Mouse (Mus musculus) neural tube, embryonic 15.5 days (tissue): ENCODE results near the gene Gm29797. TPM values are rescaled to one million over a fixed set of nuclear protein-coding genes. Genes with fewer than 3 reads are reported as not detected.

ENCODE experiments used
- ATAC-seq: fragments of 200-750 bp; cut with Nextera tagmentation; 2 replicates; pipeline ENCODE4 v1.8.0; 2017; ENCODE audit warnings: mild to moderate bottlenecking, moderate TSS enrichment, moderate library complexity; ENCODE audit not compliant: low FRiP score
- H3K27ac ChIP-seq: fragments of 300-500 bp; sonication (generic); replicated peaks from 2 replicates; pipeline ENCODE4 v1.5.1; 2015; ENCODE audit warnings: mild to moderate bottlenecking, inconsistent platforms
- H3K27me3 ChIP-seq: fragments of 300-500 bp; sonication (generic); replicated peaks from 2 replicates; pipeline ENCODE4 v1.6.1; 2015; ENCODE audit warnings: inconsistent platforms
- H3K36me3 ChIP-seq: fragments of 300-500 bp; sonication (generic); 2 replicates; pipeline ENCODE4 v1.6.1; 2015; ENCODE audit warnings: inconsistent platforms
- H3K4me1 ChIP-seq: fragments of 300-500 bp; sonication (generic); 2 replicates; pipeline ENCODE4 v1.6.1; 2015; ENCODE audit warnings: inconsistent platforms
- H3K4me2 ChIP-seq: fragments of 300-500 bp; sonication (generic); 2 replicates; pipeline ENCODE4 v1.6.1; 2015; ENCODE audit warnings: inconsistent platforms, mild to moderate bottlenecking, moderate library complexity
- H3K4me3 ChIP-seq: fragments of 300-500 bp; sonication (generic); replicated peaks from 2 replicates; pipeline ENCODE4 v1.5.1; 2015; ENCODE audit warnings: mild to moderate bottlenecking, inconsistent platforms
- H3K9ac ChIP-seq: fragments of 300-500 bp; sonication (generic); replicated peaks from 2 replicates; pipeline ENCODE4 v1.6.1; 2015; ENCODE audit warnings: mild to moderate bottlenecking, inconsistent platforms
- H3K9me3 ChIP-seq: fragments of 300-500 bp; sonication (generic); replicated peaks from 2 replicates; pipeline ENCODE4 v1.6.1; 2016; ENCODE audit warnings: inconsistent platforms
- WGBS: fragments of 180-500 bp; shearing (Covaris S2); methylation state at CpG from one replicate; pipeline ENCODE4 v1.1.7; 2015; ENCODE audit warnings: mixed read lengths; 5-methylcytosine and 5-hydroxymethylcytosine counted together
- polyA plus RNA-seq: library from polyadenylated mRNA; unstranded; fragments of >200 nt; fragmentation: Nextera tagmentation; extraction: Ambion mirVana; gene quantifications from 2 replicates; pipeline ENCODE4 v1.2.1, GENCODE M21; 2015

Gene Gm29797
- polyA plus RNA-seq, 1 experiment from 2014 or later, result 0.20 TPM

GRCm38 (mm10) chr2:181674934-181675333 lies 18.1 kb downstream of the Gm29797 start:
- H3K4me1 ChIP-seq, result peaks cover 38% of the 10 kb centered on the region
- H3K27ac ChIP-seq, result 0 out of 2 replicates have a peak overlapping the region, but pooled peaks have one; percentile 41
- 82% methylated on average over 4 of the region's 4 CpGs for WGBS
- ATAC-seq, result no peak
- H3K4me2 ChIP-seq, result no peak overlapping the region
- H3K9me3 ChIP-seq, result no peaks in the 10 kb centered on the region
- H3K27me3 ChIP-seq, result peaks cover 45% of the 10 kb centered on the region
- H3K36me3 ChIP-seq, result no peaks in the 10 kb centered on the region
- no peak overlapping the region for H3K9ac ChIP-seq
- no peak overlapping the region for H3K4me3 ChIP-seq

DNA sequence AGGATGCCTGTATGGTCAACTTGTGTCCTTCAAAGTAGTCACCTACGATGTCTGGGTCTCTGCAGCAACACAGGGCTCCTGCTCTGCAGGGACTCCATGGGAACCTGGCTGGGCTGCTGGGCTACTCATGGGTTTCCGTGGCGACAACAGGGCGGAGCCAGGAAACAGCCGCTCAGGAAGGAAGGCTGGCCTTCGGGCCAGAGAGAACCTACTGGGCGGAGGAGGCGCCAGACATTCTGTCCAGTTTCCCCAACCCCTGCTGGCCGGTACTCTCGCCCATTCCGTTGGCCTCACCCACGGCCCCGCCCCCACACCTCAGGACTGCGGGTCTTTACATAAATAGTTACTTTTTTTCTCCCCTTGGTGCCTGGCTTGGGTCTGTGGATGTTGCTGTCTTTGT lies 18.6 kb downstream of the Gm29797 start:
- Histone ChIP-seq H3K9me3 (no peaks in the 10 kb centered on the region), H3K27me3 (peaks cover 40% of the 10 kb centered on the region), H3K27ac (0 out of 2 replicates have a peak overlapping the region, but pooled peaks have one; percentile 41), H3K4me3 (no peak overlapping the region), H3K9ac (no peak overlapping the region), H3K4me1 (peaks cover 34% of the 10 kb centered on the region), H3K4me2 (peak overlapping the region; percentile 44), H3K36me3 (no peaks in the 10 kb centered on the region)
- 4% methylated on average over 14 of the region's 14 CpGs for WGBS
- ATAC-seq, result no peak

DNA sequence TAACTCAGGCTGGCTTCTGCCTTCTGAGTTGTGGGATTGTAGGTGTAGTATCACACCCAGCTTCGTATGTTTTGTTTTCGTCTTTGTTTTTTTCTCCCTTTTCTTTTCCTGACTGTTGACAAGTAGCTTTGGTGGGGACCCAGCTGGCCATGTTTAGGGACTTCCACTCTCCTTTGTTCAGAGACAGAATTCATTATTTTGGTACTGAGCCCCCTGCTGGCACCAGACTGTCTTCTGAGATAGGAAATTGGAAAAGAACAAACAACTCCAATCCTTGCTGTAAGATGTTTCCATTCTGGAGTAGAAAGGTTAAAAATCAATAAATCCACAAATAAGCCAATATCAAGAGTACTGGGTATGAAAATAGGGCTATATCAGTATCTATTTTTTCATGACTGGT lies 19.6 kb downstream of the Gm29797 start:
- no peaks in the 10 kb centered on the region for H3K36me3 ChIP-seq
- peaks cover 30% of the 10 kb centered on the region for H3K27me3 ChIP-seq
- H3K4me3 ChIP-seq, result no peak overlapping the region
- H3K9ac ChIP-seq, result no peak overlapping the region
- H3K4me1 ChIP-seq, result peaks cover 34% of the 10 kb centered on the region
- no peaks in the 10 kb centered on the region for H3K9me3 ChIP-seq
- ATAC-seq, result no peak
- peak overlapping the region; percentile 64 for H3K27ac ChIP-seq
- 39% methylated on average over 2 of the region's 2 CpGs for WGBS
- no peak overlapping the region for H3K4me2 ChIP-seq

GRCm38 (mm10) chr2:181677096-181677754 lies 20.4 kb downstream of the Gm29797 start:
- Histone ChIP-seq H3K9me3 (no peaks in the 10 kb centered on the region), H3K27me3 (peaks cover 22% of the 10 kb centered on the region), H3K4me3 (no peak overlapping the region), H3K4me2 (no peak overlapping the region), H3K27ac (peak overlapping the region; percentile 64), H3K36me3 (no peaks in the 10 kb centered on the region), H3K4me1 (peaks cover 38% of the 10 kb centered on the region), H3K9ac (no peak overlapping the region)
- ATAC-seq, result no peak
- 54% methylated on average over 5 of the region's 5 CpGs for WGBS

DNA sequence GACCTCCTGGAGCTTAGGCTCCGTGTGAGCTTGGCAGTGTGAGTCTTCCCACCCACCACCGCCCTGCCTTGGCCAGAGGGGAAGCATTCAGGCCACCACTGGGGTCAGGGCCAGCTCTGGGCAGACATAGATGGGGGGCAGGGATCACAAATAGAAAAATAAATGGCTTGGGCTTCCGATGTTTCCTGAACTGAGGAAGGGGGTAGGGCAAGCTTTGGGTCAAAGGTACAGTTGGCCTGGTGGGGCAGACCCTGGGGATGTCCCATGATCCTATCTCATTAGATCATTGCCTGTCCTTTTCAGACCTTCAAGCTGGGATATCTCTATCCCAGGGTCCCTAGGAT lies 20.9 kb downstream of the Gm29797 start:
- H3K4me1 ChIP-seq, result peaks cover 40% of the 10 kb centered on the region
- no peak overlapping the region for H3K27ac ChIP-seq

DNA sequence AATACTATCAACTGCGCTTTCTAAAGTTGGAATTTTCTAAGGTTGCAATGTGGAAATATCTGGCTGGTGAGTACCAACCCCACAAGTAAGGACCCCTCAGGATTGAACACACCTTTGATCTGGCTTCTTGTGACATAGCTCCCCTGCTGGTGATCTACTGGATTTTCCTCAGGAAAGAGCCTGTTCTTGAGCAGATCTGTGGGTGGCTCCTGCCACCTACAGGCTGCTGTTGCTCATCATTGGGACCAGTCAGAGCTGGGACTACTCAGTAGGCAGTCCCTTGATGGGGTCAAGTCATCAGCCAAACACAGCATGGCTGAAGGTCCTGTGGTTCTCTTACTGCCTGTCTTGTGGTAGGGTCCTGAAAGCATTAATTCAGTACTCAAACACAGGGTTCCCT lies 21.9 kb downstream of the Gm29797 start:
- 51% methylated on average over 1 of the region's 1 CpGs for WGBS
- Histone ChIP-seq H3K9me3 (no peaks in the 10 kb centered on the region), H3K9ac (no peak overlapping the region), H3K36me3 (no peaks in the 10 kb centered on the region), H3K27me3 (0 out of 2 replicates have a peak, but pooled peaks cover 6% of the 10 kb centered on the region), H3K27ac (no peak overlapping the region), H3K4me2 (no peak overlapping the region), H3K4me3 (no peak overlapping the region), H3K4me1 (peaks cover 40% of the 10 kb centered on the region)
- ATAC-seq, result peak; percentile 43

More for the DNA sequence above, 20.9 kb downstream of the Gm29797 start:
- Histone ChIP-seq H3K9ac (no peak overlapping the region), H3K4me3 (no peak overlapping the region), H3K4me2 (no peak overlapping the region), H3K36me3 (no peaks in the 10 kb centered on the region), H3K9me3 (no peaks in the 10 kb centered on the region), H3K27me3 (peaks cover 17% of the 10 kb centered on the region)
- no peak for ATAC-seq
- WGBS, result 64% methylated on average over 3 of the region's 3 CpGs

- Histone ChIP-seq H3K4me1 (peaks cover 40% of the 10 kb centered on the region), H3K36me3 (peaks cover 5% of the 10 kb centered on the region; the same call in 1 of the 2 replicates), H3K27me3 (no peaks in the 10 kb centered on the region), H3K4me3 (peak within 1 kb of the TSS; percentile 58), H3K9me3 (no peaks in the 10 kb centered on the region), H3K9ac (peak within 1 kb of the TSS; percentile 78), H3K4me2 (peak within 1 kb of the TSS; percentile 83), H3K27ac (peak within 1 kb of the TSS; percentile 76)
- peak; percentile 64 for ATAC-seq
- WGBS, result under 1% methylated on average over 69 of the region's 69 CpGs
These were observed 23.3 kb downstream of the Gm29797 start, which contains the start of gene Tcea2 for GRCm38 (mm10) chr2:181679951-181680715. Gene Tcea2, plus strand, starts transcription at chr2:181680310.

GRCm38 (mm10) chr2:181680716-181681117 lies 23.9 kb downstream of the Gm29797 start:
- peak; percentile 45 for ATAC-seq
- Histone ChIP-seq H3K4me3 (peak overlapping the region; percentile 58), H3K9me3 (no peaks in the 10 kb centered on the region), H3K4me1 (peaks cover 35% of the 10 kb centered on the region), H3K36me3 (peaks cover 7% of the 10 kb centered on the region; the same call in 1 of the 2 replicates), H3K27me3 (no peaks in the 10 kb centered on the region), H3K9ac (peak overlapping the region; percentile 78), H3K27ac (peak overlapping the region; percentile 76), H3K4me2 (peak overlapping the region; percentile 83)
- WGBS, result 18% methylated on average over 7 of the region's 7 CpGs

DNA sequence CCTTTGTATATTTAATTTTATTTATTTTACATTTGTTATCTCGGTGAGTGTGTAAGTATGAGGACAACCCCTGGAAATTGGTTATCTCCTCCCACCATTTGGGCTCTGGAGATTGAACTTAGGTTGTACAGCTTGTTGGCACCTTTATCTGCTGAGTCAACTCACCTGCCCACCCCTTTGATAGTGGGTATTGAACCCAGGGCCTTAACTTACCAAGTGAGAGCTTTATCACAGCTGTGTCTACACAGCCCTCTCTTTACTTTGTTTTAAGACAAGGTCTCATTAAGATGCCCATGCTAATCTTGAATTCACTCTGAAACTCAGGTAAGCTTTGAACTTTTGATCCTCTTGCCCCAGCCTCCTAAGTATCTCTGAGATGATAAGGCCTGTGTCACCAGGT lies 25.1 kb downstream of the Gm29797 start:
- ATAC-seq, result no peak
- peaks cover 18% of the 10 kb centered on the region for H3K36me3 ChIP-seq
- H3K4me1 ChIP-seq, result peaks cover 28% of the 10 kb centered on the region
- H3K4me2 ChIP-seq, result no peak overlapping the region
- H3K9ac ChIP-seq, result no peak overlapping the region
- no peak overlapping the region for H3K27ac ChIP-seq
- H3K27me3 ChIP-seq, result no peaks in the 10 kb centered on the region
- H3K4me3 ChIP-seq, result no peak overlapping the region
- WGBS, result 95% methylated on average over 1 of the region's 1 CpGs
- no peaks in the 10 kb centered on the region for H3K9me3 ChIP-seq

- H3K9me3 ChIP-seq, result no peaks in the 10 kb centered on the region
- no peaks in the 10 kb centered on the region for H3K27me3 ChIP-seq
- 68% methylated on average over 4 of the region's 4 CpGs for WGBS
- no peak overlapping the region for H3K27ac ChIP-seq
- peaks cover 32% of the 10 kb centered on the region for H3K36me3 ChIP-seq
- no peak overlapping the region for H3K4me2 ChIP-seq
- ATAC-seq, result no peak
- H3K9ac ChIP-seq, result no peak overlapping the region
- peaks cover 28% of the 10 kb centered on the region for H3K4me1 ChIP-seq
- H3K4me3 ChIP-seq, result no peak overlapping the region
These were observed 26.5 kb downstream of the Gm29797 start for GRCm38 (mm10) chr2:181683381-181683780.

- Histone ChIP-seq H3K36me3 (peaks cover 43% of the 10 kb centered on the region), H3K4me1 (peaks cover 23% of the 10 kb centered on the region), H3K27me3 (no peaks in the 10 kb centered on the region), H3K4me2 (no peak overlapping the region), H3K9me3 (no peaks in the 10 kb centered on the region), H3K27ac (no peak overlapping the region), H3K9ac (no peak overlapping the region), H3K4me3 (no peak overlapping the region)
- ATAC-seq, result no peak
- 97% methylated on average over 1 of the region's 1 CpGs for WGBS
These were observed 27.9 kb downstream of the Gm29797 start for GRCm38 (mm10) chr2:181684713-181685112.

DNA sequence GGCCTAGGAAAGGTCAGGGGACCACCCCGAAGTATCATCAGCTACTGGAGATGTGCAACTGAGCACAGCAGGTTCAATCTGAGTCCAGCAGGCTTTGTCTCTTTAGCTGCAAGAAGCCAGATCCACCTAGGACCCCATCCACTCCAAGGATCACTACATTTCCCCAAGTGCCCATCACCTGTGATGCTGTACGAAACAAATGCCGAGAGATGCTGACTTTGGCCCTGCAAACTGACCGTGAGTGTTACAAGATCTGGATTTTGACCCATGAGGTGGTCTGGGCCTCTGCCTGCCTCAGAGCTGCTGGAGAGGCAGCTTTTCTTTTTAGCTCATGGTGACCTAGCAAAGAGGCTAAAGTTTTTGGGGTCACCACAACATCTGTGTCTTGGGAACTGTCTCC lies 28.9 kb downstream of the Gm29797 start:
- Histone ChIP-seq H3K27me3 (no peaks in the 10 kb centered on the region), H3K36me3 (peaks cover 45% of the 10 kb centered on the region), H3K9ac (no peak overlapping the region), H3K4me2 (no peak overlapping the region), H3K9me3 (no peaks in the 10 kb centered on the region), H3K4me1 (peaks cover 23% of the 10 kb centered on the region), H3K4me3 (no peak overlapping the region), H3K27ac (no peak overlapping the region)
- ATAC-seq, result no peak
- 96% methylated on average over 4 of the region's 4 CpGs for WGBS
